Mouse (Mus musculus): ENCODE measurements at regions not wholly inside any gene's neighbourhood (a gene's known extent, or its start where the extent isn't known, plus 50 kb on each side); places are given as distances from the start of the nearest gene placed in this dataset.

- no peak for TF ChIP-seq CTCF (conservative IDR thresholded peaks at IDR 0.05; ENCODE audit: insufficient read depth, insufficient read length, low read depth, low read length)
- TF ChIP-seq POLR2A (IDR thresholded peaks at IDR 0.05; ENCODE audit: low read depth, low read length) = no peak
Observed at GRCm38 (mm10) chr14:109937432-109937831, 817.5 kb downstream of the Slitrk6 start.

All from kidney, adult 2 months (tissue).